Mouse (Mus musculus): ENCODE measurements around the gene Adgrg7.

The Adgrg7 gene

GRCm38 (mm10) chr16:56715608-56716007 lies 80.0 kb downstream of the Adgrg7 start:
- DNase-seq (ENCODE audit: low spot score in 2 of 2), result no peak

GRCm38 (mm10) chr16:56710071-56710470 lies 85.6 kb downstream of the Adgrg7 start:
- DNase-seq (ENCODE audit: low spot score in 2 of 2), result no peak

GRCm38 (mm10) chr16:56705731-56706130 lies 89.9 kb downstream of the Adgrg7 start:
- DNase-seq (ENCODE audit: low spot score in 2 of 2), result no peak

- no peak for DNase-seq (ENCODE audit: low spot score in 2 of 2)
Observed at GRCm38 (mm10) chr16:56700898-56701297, 94.8 kb downstream of the Adgrg7 start.

GRCm38 (mm10) chr16:56696448-56696847 lies 99.2 kb downstream of the Adgrg7 start:
- no peak for DNase-seq (ENCODE audit: low spot score in 2 of 2)

GRCm38 (mm10) chr16:56690715-56691114 lies 104.9 kb downstream of the Adgrg7 start:
- DNase-seq (ENCODE audit: low spot score in 2 of 2), result no peak

- DNase-seq (ENCODE audit: low spot score in 2 of 2), result no peak
Observed at GRCm38 (mm10) chr16:56686747-56687146, 108.9 kb downstream of the Adgrg7 start.

GRCm38 (mm10) chr16:56681010-56681645 lies 114.5 kb downstream of the Adgrg7 start:
- no peak for DNase-seq (ENCODE audit: low spot score in 2 of 2)

GRCm38 (mm10) chr16:56677146-56677545 lies 118.5 kb downstream of the Adgrg7 start:
- DNase-seq (ENCODE audit: low spot score in 2 of 2), result no peak
